Mouse (Mus musculus): ENCODE results near the gene Traf3. TPM values are rescaled to one million over a fixed set of nuclear protein-coding genes. Genes with fewer than 3 reads are reported as not detected.
A peak's percentile ranks its signal among the peaks of the same experiment; 100 is the strongest.

Traf3 gene
- polyA plus RNA-seq, 1 experiment from 2014 or later: 22.0 TPM

DNA sequence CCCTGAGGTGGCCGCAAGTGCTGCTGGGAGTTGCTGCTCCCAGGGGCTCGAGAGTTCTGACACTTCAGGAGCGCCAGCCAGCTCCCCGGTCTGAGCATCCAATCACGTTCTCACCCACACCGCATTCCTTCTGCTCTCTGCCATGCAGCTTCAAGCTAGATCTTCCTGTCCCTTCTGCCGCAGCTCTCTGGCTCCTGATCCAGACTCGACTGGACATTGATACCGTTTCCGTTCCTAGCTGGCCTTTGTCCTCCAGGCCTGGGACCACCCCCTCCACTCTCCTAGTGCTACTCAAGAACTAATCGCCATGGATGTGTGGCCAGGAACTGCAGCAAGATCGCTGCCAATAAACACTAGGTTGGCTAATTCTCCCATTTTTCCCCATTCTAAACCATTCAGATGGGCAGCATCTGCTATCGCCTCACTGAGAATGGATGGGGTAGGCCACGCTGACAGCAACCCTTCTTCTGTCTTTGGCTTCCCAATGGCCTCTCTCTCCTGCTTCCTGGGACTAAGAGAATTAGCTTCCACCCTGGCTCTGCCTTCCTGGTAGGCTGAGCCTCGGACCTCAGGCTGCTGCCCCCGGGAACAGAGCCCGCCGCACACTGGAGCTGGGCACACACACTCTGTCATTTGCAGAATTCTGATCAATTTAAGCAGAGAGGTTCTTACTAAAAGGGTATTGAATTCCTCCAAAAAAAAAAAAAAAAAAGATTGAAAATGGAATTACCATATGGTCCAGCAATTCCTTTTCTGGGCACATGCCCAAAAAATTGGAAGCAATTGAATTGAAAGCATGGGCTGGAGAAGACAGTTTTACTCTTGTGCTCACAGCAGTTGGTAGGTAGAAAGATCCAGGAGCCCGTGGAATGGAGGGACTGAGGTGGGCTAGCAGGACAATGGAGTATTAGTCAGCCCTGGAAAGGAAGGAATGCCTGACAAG is 31.1 kb upstream of the Traf3 start:
- no peaks in the 10 kb centered on the region for H3K36me3 ChIP-seq (ENCODE audit: control insufficient read depth, insufficient read depth, low read length)
- no peak overlapping the region for H3K9ac ChIP-seq (replicated peaks; ENCODE audit: low read length)
- no peaks in the 10 kb centered on the region for H3K4me1 ChIP-seq (ENCODE audit: control insufficient read depth, insufficient read depth, low read length)
- DNase-seq: no peak
- H3K4me3 ChIP-seq (replicated peaks; ENCODE audit: low read depth, low read length): no peak overlapping the region
- no peak for ATAC-seq (ENCODE audit: low FRiP score, low TSS enrichment)
- H3K27ac ChIP-seq (replicated peaks; ENCODE audit: low read depth, low read length): no peak overlapping the region; the same call in 1 of the 2 replicates
- no peak overlapping the region for H3K4me2 ChIP-seq (ENCODE audit: low read length)
- H3K9me3 ChIP-seq (ENCODE audit: control insufficient read depth, low read length): no peaks in the 10 kb centered on the region
- 74% methylated on average over 19 of the region's 19 CpGs for WGBS
- H3K27me3 ChIP-seq (ENCODE audit: control insufficient read depth, insufficient read depth, low read length): no peaks in the 10 kb centered on the region

DNA sequence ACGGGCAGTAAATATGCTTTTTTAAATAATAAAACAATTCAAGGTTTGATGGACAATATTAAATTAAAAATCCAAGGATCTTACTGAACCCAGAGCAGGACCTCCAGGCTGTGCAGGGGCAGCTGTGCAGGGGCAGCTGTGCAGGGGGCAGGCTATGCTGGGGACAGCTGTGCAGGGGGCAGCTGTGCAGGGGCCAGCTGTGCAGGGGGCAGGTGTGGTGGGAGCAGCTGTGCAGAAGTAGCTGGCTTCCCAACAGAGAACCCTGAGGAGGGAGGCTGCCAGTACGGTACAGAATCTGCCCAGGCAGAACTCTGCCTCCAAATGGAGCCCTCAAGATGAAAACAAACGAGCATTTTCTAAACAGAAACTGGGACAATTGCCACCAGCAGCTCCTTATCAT is 30.2 kb upstream of the Traf3 start:
- no peak overlapping the region for H3K4me2 ChIP-seq (ENCODE audit: low read length)
- no peak overlapping the region for H3K27ac ChIP-seq (replicated peaks; ENCODE audit: low read depth, low read length)
- DNase-seq (no peak), ATAC-seq (ENCODE audit: low FRiP score, low TSS enrichment) (no peak)
- H3K9me3 ChIP-seq (ENCODE audit: control insufficient read depth, low read length): no peaks in the 10 kb centered on the region
- H3K27me3 ChIP-seq (ENCODE audit: control insufficient read depth, insufficient read depth, low read length): no peaks in the 10 kb centered on the region
- no peaks in the 10 kb centered on the region for H3K36me3 ChIP-seq (ENCODE audit: control insufficient read depth, insufficient read depth, low read length)
- H3K4me3 ChIP-seq (replicated peaks; ENCODE audit: low read depth, low read length): no peak overlapping the region
- WGBS: 66% methylated on average over 3 of the region's 3 CpGs
- H3K4me1 ChIP-seq (ENCODE audit: control insufficient read depth, insufficient read depth, low read length): no peaks in the 10 kb centered on the region
- H3K9ac ChIP-seq (replicated peaks; ENCODE audit: low read length): no peak overlapping the region

DNA sequence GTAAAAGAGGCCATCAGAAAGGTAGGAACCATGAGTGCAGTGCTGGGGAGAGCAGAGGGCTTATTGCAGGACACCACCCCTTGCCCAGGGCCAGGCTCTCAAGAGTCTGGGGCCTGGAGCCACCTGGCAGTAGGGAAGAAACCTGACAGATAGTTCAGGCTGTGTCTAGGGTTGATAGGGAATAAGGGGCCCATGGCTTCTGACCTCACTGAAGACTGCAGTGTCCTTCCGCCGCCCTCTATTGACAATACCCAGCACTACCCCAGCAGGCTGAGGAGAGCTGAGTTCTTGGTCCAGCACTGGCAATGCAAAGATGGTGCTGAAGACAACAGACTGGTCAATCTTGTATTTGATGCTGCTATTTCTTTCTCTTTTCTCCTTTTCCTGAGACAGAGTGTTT is 29.1 kb upstream of the Traf3 start:
- Histone ChIP-seq H3K4me1 (ENCODE audit: control insufficient read depth, insufficient read depth, low read length) (no peaks in the 10 kb centered on the region), H3K4me2 (ENCODE audit: low read length) (no peak overlapping the region), H3K27me3 (ENCODE audit: control insufficient read depth, insufficient read depth, low read length) (no peaks in the 10 kb centered on the region), H3K9ac (replicated peaks; ENCODE audit: low read length) (no peak overlapping the region), H3K4me3 (replicated peaks; ENCODE audit: low read depth, low read length) (no peak overlapping the region), H3K27ac (replicated peaks; ENCODE audit: low read depth, low read length) (no peak overlapping the region), H3K9me3 (ENCODE audit: control insufficient read depth, low read length) (no peaks in the 10 kb centered on the region), H3K36me3 (ENCODE audit: control insufficient read depth, insufficient read depth, low read length) (no peaks in the 10 kb centered on the region)
- no peak for ATAC-seq (ENCODE audit: low FRiP score, low TSS enrichment)
- no peak for DNase-seq
- 55% methylated on average over 2 of the region's 2 CpGs for WGBS

DNA sequence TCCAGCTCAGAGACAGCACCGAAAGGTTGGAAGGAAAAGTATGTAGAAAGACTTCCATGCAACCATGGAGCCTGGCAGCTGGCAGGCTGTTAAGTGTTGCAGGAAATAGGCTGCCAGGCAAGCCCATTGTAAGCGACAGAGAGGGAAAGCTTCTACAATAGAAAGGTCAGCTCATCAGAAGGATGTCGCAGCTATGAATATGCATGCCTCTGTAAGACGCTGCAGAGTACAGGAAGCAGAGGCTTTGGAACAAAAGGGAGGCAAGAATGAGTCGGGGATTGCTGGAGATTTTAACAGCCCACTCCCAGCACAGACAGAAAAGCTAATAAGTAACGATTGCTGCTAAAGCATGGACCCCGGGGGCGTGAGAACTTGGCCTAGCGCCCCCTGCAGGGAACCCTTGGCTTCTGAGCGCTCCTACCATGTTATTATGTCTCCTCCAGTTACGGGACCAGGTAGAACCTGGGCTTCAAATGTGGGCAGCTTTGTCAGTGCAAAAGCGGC is 23.1 kb upstream of the Traf3 start:
- Histone ChIP-seq H3K27me3 (ENCODE audit: control insufficient read depth, insufficient read depth, low read length) (no peaks in the 10 kb centered on the region), H3K9ac (replicated peaks; ENCODE audit: low read length) (peak overlapping the region; percentile 37), H3K27ac (replicated peaks; ENCODE audit: low read depth, low read length) (peak overlapping the region; percentile 76), H3K4me1 (ENCODE audit: control insufficient read depth, insufficient read depth, low read length) (peaks cover 20% of the 10 kb centered on the region), H3K4me2 (ENCODE audit: low read length) (peak overlapping the region; percentile 42), H3K4me3 (replicated peaks; ENCODE audit: low read depth, low read length) (0 out of 2 replicates have a peak overlapping the region, but pooled peaks have one; percentile 0), H3K36me3 (ENCODE audit: control insufficient read depth, insufficient read depth, low read length) (no peaks in the 10 kb centered on the region), H3K9me3 (ENCODE audit: control insufficient read depth, low read length) (no peaks in the 10 kb centered on the region)
- WGBS: 6% methylated on average over 12 of the region's 12 CpGs
- ATAC-seq (ENCODE audit: low FRiP score, low TSS enrichment) (peak; percentile 46; the same call in 1 of the 2 replicates), DNase-seq (peak; percentile 76)

DNA sequence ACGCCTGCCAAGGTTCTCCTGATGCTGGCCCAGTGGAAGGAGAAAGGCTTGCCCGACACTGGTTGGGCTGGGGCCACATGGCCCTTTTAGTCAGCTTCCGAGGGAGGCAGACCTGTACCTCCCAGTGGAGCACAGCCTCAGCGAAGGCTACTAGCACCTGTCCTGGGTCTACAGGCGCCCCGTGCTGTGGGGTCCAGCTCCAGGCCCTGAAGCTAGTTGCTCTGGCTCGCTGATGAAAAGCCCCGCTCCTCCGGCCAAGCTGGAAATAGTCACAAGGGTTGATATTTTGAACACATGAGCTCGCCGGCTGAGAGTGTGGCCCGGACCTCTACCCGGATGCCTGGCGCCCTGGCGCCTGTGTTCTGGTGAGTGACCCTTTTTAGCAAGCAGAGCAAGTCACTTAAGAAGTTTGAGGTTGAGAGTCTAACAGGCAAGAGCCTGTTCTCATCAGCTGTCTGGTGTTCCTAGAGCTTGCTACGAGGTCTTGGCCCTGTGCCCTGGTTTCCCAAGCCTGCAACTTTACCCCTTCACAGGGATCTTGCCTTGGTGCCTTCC is 22.6 kb upstream of the Traf3 start:
- no peaks in the 10 kb centered on the region for H3K36me3 ChIP-seq (ENCODE audit: control insufficient read depth, insufficient read depth, low read length)
- H3K4me3 ChIP-seq (replicated peaks; ENCODE audit: low read depth, low read length): no peak overlapping the region
- peaks cover 20% of the 10 kb centered on the region for H3K4me1 ChIP-seq (ENCODE audit: control insufficient read depth, insufficient read depth, low read length)
- peak overlapping the region; percentile 76 for H3K27ac ChIP-seq (replicated peaks; ENCODE audit: low read depth, low read length)
- H3K27me3 ChIP-seq (ENCODE audit: control insufficient read depth, insufficient read depth, low read length): no peaks in the 10 kb centered on the region
- no peaks in the 10 kb centered on the region for H3K9me3 ChIP-seq (ENCODE audit: control insufficient read depth, low read length)
- 0 out of 2 replicates have a peak, but pooled peaks have one; percentile 20 for ATAC-seq (ENCODE audit: low FRiP score, low TSS enrichment)
- WGBS: 59% methylated on average over 16 of the region's 16 CpGs
- peak overlapping the region; percentile 37 for H3K9ac ChIP-seq (replicated peaks; ENCODE audit: low read length)
- peak overlapping the region; percentile 42 for H3K4me2 ChIP-seq (ENCODE audit: low read length)
- DNase-seq: peak; percentile 27

DNA sequence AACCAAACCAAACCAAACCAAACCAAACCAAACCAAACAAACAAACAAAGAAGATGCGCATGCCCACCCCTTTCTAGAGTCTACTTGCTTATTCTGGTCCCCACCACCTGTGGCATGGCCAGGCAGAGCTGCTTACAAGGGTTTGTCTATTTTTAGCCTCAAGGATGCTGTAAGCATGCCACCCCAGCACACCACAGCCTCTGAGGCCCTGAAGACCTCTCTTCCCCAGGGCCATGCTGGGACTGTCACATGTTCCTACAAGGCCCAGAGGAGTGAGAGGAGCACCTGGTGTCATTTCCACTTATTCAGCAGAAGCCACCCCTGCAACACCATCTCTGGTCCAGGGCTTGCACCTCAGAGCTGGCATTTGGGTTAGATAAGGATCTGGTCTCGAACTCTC is 21.6 kb upstream of the Traf3 start:
- peaks cover 20% of the 10 kb centered on the region for H3K4me1 ChIP-seq (ENCODE audit: control insufficient read depth, insufficient read depth, low read length)
- H3K27me3 ChIP-seq (ENCODE audit: control insufficient read depth, insufficient read depth, low read length): no peaks in the 10 kb centered on the region
- no peak overlapping the region for H3K4me3 ChIP-seq (replicated peaks; ENCODE audit: low read depth, low read length)
- H3K36me3 ChIP-seq (ENCODE audit: control insufficient read depth, insufficient read depth, low read length): no peaks in the 10 kb centered on the region
- ATAC-seq (ENCODE audit: low FRiP score, low TSS enrichment) (no peak), DNase-seq (no peak)
- no peak overlapping the region for H3K9ac ChIP-seq (replicated peaks; ENCODE audit: low read length)
- no peak overlapping the region for H3K27ac ChIP-seq (replicated peaks; ENCODE audit: low read depth, low read length)
- 98% methylated on average over 2 of the region's 2 CpGs for WGBS
- no peaks in the 10 kb centered on the region for H3K9me3 ChIP-seq (ENCODE audit: control insufficient read depth, low read length)
- H3K4me2 ChIP-seq (ENCODE audit: low read length): no peak overlapping the region

DNA sequence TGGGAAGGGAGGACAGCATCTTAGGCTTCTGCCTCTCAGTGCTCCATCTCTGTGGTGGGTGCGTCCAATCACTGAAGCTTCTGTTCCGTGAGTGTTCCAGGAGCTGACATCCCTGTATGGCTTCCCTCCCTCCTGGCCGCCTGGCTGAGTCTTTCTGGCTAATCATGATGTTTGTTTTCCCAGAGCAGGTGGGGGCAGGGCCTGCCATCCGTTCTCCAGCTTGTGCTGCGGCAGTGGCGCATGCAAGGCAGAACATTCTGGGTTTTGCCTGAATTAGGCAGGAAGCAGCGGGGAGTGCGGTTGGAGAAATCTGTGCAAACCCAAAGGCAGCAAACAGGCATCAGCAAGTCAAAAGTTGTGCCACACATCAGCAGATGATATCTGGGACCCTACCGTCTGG is 20.9 kb upstream of the Traf3 start:
- Histone ChIP-seq H3K4me3 (replicated peaks; ENCODE audit: low read depth, low read length) (no peak overlapping the region), H3K9me3 (ENCODE audit: control insufficient read depth, low read length) (no peaks in the 10 kb centered on the region), H3K27me3 (ENCODE audit: control insufficient read depth, insufficient read depth, low read length) (no peaks in the 10 kb centered on the region), H3K9ac (replicated peaks; ENCODE audit: low read length) (peak overlapping the region; percentile 20; the same call in 1 of the 2 replicates), H3K36me3 (ENCODE audit: control insufficient read depth, insufficient read depth, low read length) (no peaks in the 10 kb centered on the region), H3K27ac (replicated peaks; ENCODE audit: low read depth, low read length) (0 out of 2 replicates have a peak overlapping the region, but pooled peaks have one; percentile 8), H3K4me1 (ENCODE audit: control insufficient read depth, insufficient read depth, low read length) (peaks cover 20% of the 10 kb centered on the region), H3K4me2 (ENCODE audit: low read length) (no peak overlapping the region)
- DNase-seq (peak; percentile 46), ATAC-seq (ENCODE audit: low FRiP score, low TSS enrichment) (no peak)
- 56% methylated on average over 9 of the region's 9 CpGs for WGBS

DNA sequence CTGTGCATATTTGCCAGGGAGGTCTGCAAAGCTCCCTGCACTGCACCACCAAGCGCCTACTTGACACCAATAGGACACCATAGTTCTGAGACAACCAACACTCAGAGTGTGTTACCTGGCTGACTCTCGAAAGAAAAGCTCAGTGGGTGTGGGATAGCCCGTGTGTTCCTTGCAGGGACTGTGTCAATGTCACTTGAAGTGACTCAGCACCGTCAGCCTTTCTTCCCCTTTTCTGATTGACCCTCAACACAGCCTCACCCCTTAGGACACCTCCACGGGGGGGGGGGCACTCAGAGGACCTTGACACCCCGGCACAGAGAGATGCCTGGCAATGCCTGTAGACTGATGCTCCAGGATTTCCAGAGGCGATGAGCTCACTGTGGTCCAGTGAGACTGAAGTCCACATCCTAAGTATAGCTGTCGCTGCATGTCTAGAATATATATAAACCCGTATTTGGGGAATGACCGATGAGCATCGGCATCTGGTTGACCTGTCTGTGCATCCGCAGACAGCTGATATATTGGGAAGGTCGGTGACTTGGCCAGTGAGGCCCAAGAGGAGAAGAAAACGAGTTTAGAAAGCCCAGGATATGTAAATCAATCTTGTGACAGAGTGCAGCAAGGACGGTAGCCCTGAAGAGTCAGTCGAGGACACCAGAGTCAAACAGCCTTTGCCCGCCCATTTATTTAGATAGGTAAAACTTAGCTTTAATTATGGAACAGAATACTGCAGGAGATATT is 16.5 kb upstream of the Traf3 start:
- ATAC-seq (ENCODE audit: low FRiP score, low TSS enrichment): no peak

More for the DNA sequence above, 16.5 kb upstream of the Traf3 start:
- WGBS: 69% methylated on average over 17 of the region's 17 CpGs
- H3K27me3 ChIP-seq (ENCODE audit: control insufficient read depth, insufficient read depth, low read length): no peaks in the 10 kb centered on the region
- H3K9ac ChIP-seq (replicated peaks; ENCODE audit: low read length): no peak overlapping the region
- H3K4me3 ChIP-seq (replicated peaks; ENCODE audit: low read depth, low read length): no peak overlapping the region
- H3K36me3 ChIP-seq (ENCODE audit: control insufficient read depth, insufficient read depth, low read length): no peaks in the 10 kb centered on the region
- H3K9me3 ChIP-seq (ENCODE audit: control insufficient read depth, low read length): no peaks in the 10 kb centered on the region
- no peak overlapping the region for H3K4me2 ChIP-seq (ENCODE audit: low read length)
- H3K4me1 ChIP-seq (ENCODE audit: control insufficient read depth, insufficient read depth, low read length): 0 out of 2 replicates have a peak, but pooled peaks cover 6% of the 10 kb centered on the region
- DNase-seq: no peak
- no peak overlapping the region for H3K27ac ChIP-seq (replicated peaks; ENCODE audit: low read depth, low read length)
